7 mouse cellular contexts compared by ENCODE assay signal in the genomic region with DNA sequence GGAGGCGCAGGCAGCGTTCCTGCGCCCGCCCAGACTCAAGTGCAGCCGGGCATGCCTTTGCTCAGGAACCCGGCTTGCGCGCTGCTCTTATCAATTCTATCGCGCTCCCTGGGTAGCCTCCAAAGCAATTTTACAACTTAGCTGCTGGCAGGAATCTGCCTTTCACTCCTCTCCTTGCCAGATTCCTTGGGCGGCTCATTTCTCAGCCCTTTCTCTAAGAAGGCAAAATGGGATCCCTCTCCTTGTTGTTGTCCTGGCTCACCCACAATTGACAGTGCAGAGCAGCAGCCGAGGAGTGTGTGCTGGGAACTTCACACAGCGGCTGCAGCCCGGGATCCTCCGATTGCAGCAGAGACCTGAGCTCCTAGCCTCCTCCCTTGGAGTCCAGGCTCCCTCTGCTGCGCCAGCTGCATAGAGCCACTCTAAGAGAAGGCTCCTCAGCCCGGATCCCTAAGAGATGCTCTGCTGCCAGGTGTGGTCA. TPM values are rescaled to one million over a fixed set of nuclear protein-coding genes. Genes with fewer than 3 reads are reported as not detected.
DNase-seq lines count a peak whose midpoint lies in the region; ATAC-seq lines count a peak whose summit lies in the region.

Gene Unc13c, minus strand, starts transcription at position 326 of the 481 bp plus-strand sequence.

- peak within 1 kb of the TSS; percentile 29; the same call in 1 of the 2 replicates for H3K9ac ChIP-seq in forebrain, embryonic 14.5 days (ENCODE audit: low read length)
- peak within 1 kb of the TSS; percentile 62 for H3K9ac ChIP-seq in hindbrain, embryonic 16.5 days (ENCODE audit: low read depth, low read length)
- H3K9ac ChIP-seq in neural tube, embryonic 14.5 days (replicated peaks; ENCODE audit: low read depth, low read length), result peak within 1 kb of the TSS; percentile 44

- no peaks in the 10 kb centered on the region for H3K9me3 ChIP-seq in forebrain, embryonic 14.5 days (replicated peaks; ENCODE audit: control insufficient read depth, low read length)
- no peaks in the 10 kb centered on the region for H3K9me3 ChIP-seq in hindbrain, embryonic 16.5 days (ENCODE audit: control insufficient read depth, low read length)
- H3K9me3 ChIP-seq in neural tube, embryonic 14.5 days (ENCODE audit: control insufficient read depth, low read length), result no peaks in the 10 kb centered on the region

- intact Hi-C loops in left cerebral cortex, postnatal 4 days (cut with DNase I), result no loop called here

- no peaks in the 10 kb centered on the region; the same call in 1 of the 2 replicates for H3K4me1 ChIP-seq in forebrain, embryonic 14.5 days (ENCODE audit: control insufficient read depth, insufficient read depth, low read length)
- H3K4me1 ChIP-seq in hindbrain, embryonic 16.5 days (ENCODE audit: control insufficient read depth, insufficient read depth, low read depth, low read length), result peaks cover 5% of the 10 kb centered on the region; the same call in 1 of the 2 replicates
- 0 out of 2 replicates have a peak, but pooled peaks cover 4% of the 10 kb centered on the region for H3K4me1 ChIP-seq in neural tube, embryonic 14.5 days (ENCODE audit: control insufficient read depth, insufficient read depth, low read length)

- H3K4me2 ChIP-seq in forebrain, embryonic 14.5 days (ENCODE audit: low read length), result peak within 1 kb of the TSS; percentile 48
- peak within 1 kb of the TSS; percentile 67 for H3K4me2 ChIP-seq in hindbrain, embryonic 16.5 days (ENCODE audit: low read length)
- H3K4me2 ChIP-seq in neural tube, embryonic 14.5 days (ENCODE audit: low read depth, low read length), result peak within 1 kb of the TSS; percentile 56

- H3K4me3 ChIP-seq in forebrain, embryonic 14.5 days (ENCODE audit: low read depth, low read length), result peak within 1 kb of the TSS; percentile 19
- peak within 1 kb of the TSS; percentile 44 for H3K4me3 ChIP-seq in hindbrain, embryonic 16.5 days (ENCODE audit: low read length)
- H3K4me3 ChIP-seq in neural tube, embryonic 14.5 days (ENCODE audit: low read depth, low read length), result peak within 1 kb of the TSS; percentile 35

- H3K36me3 ChIP-seq in forebrain, embryonic 14.5 days (ENCODE audit: control insufficient read depth, insufficient read depth, low read length), result no peaks in the 10 kb centered on the region
- H3K36me3 ChIP-seq in hindbrain, embryonic 16.5 days (ENCODE audit: control insufficient read depth, insufficient read depth, low read length), result no peaks in the 10 kb centered on the region
- H3K36me3 ChIP-seq in neural tube, embryonic 14.5 days (ENCODE audit: control insufficient read depth, insufficient read depth, low read length), result no peaks in the 10 kb centered on the region

- peak; percentile 11 for DNase-seq in WW6 (ENCODE audit: low read depth, low spot score)
- peak; percentile 68 to 74 for DNase-seq in cerebellum, adult 18-20 months
- peak; percentile 75 for DNase-seq in forebrain, embryonic 14.5 days (ENCODE audit: low spot score)
- peak; percentile 57 for DNase-seq in left cerebral cortex, postnatal 4 days

- peak; percentile 67; the same call in 1 of the 2 replicates for ATAC-seq in forebrain, embryonic 14.5 days
- peak; percentile 91 for ATAC-seq in hindbrain, embryonic 16.5 days
- peak; percentile 90 for ATAC-seq in neural tube, embryonic 14.5 days (ENCODE audit: low read depth)
- no peak for ATAC-seq in monocyte, adult 5-6 weeks (replicated peaks; ENCODE audit: insufficient number of reproducible peaks, low FRiP score, low TSS enrichment, poor library complexity, severe bottlenecking)

- peaks cover 6% of the 10 kb centered on the region; the same call in 1 of the 2 replicates for H3K27me3 ChIP-seq in forebrain, embryonic 14.5 days (replicated peaks; ENCODE audit: control insufficient read depth, insufficient read depth, low read length)
- no peaks in the 10 kb centered on the region for H3K27me3 ChIP-seq in hindbrain, embryonic 16.5 days (replicated peaks; ENCODE audit: control insufficient read depth, insufficient read depth, low read length)
- no peaks in the 10 kb centered on the region for H3K27me3 ChIP-seq in neural tube, embryonic 14.5 days (ENCODE audit: control insufficient read depth, insufficient read depth, low read length)

- WGBS in forebrain, embryonic 14.5 days, result 2% methylated on average over 17 of the region's 17 CpGs
- under 1% methylated on average over 17 of the region's 17 CpGs for WGBS in hindbrain, embryonic 16.5 days
- 1% methylated on average over 17 of the region's 17 CpGs for WGBS in neural tube, embryonic 14.5 days

- H3K27ac ChIP-seq in forebrain, embryonic 14.5 days (ENCODE audit: low read depth, low read length), result no peak within 1 kb of the TSS
- H3K27ac ChIP-seq in hindbrain, embryonic 16.5 days (ENCODE audit: low read depth, low read length), result peak within 1 kb of the TSS; percentile 69
- peak within 1 kb of the TSS; percentile 64 for H3K27ac ChIP-seq in neural tube, embryonic 14.5 days (ENCODE audit: low read depth, low read length)

RNA-seq across cellular contexts. Expression of gene Unc13c, which starts in this region (rescaled TPM):
- polyA plus RNA-seq in forebrain, embryonic 14.5 days (2014; fragmentation: Nextera tagmentation; extraction: Ambion mirVana), result 1.1 and 1.7 TPM in 2 replicates
- polyA plus RNA-seq in hindbrain, embryonic 16.5 days (2015; fragmentation: Nextera tagmentation; extraction: Ambion mirVana), result 6.3 and 7.6 TPM in 2 replicates
- 10 to 100 TPM; 14.4 to 16.8 TPM for total RNA-seq in left cerebral cortex, postnatal 4 days (2021)
- polyA plus RNA-seq in neural tube, embryonic 14.5 days (2014; fragmentation: Nextera tagmentation; extraction: Ambion mirVana), result 6.5 and 9.8 TPM in 2 replicates
- total RNA-seq in monocyte, adult 5-6 weeks (2017), result not detected in 3 replicates

Comparison
In these comparisons a context has a peak if more than half of its experiments do, and no peak if none do; other contexts are left out.
1. RNA of gene Unc13c (total RNA-seq): 14.4 to 16.8 TPM in left cerebral cortex, postnatal 4 days; not detected in monocyte, adult 5-6 weeks; every median in the first group is over 10 times any median in the second.
2. DNase-seq: peak in every context shown above with its lines; median percentile 75 in forebrain, embryonic 14.5 days; 71 in cerebellum, adult 18-20 months; 57 in left cerebral cortex, postnatal 4 days; 11 in WW6.
3. Peak in every context shown above with its lines, with median percentiles within 50 percentile points of each other: H3K4me2 ChIP-seq, H3K4me3 ChIP-seq and H3K9ac ChIP-seq.